16 mouse cellular contexts compared by ENCODE assay signal in the genomic region with DNA sequence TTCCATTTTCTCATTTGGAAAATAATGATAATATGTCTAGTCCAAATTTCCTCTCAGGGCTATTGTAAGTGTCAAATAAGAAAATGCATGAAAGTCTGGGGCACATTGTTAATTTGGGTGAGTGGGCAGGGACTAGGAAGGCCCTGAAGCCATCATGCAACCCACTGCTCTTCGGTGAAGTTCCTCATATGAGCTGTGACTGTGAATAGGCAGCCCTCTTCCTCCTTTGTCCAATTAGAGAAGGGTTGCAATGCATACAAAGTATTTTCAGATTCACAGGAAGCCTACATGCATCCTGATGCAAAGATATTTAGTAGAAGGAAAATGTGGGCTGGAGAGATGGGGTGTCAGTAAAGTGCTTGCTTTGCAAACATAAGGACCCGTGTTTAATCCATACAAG.
A peak's percentile ranks its signal among the peaks of the same experiment; 100 is the strongest.
DNase-seq lines count a peak whose midpoint lies in the region; ATAC-seq lines count a peak whose summit lies in the region.
"Had no signal": no experiment of that assay in that cellular context is flagged by ENCODE, and none has a peak within 500 bp of the region (broad histone marks: within the 10 kb centered on the region; RNA-seq: fewer than 3 reads in every experiment).

No protein-coding gene starts in this region.

- no peak for DNase-seq in frontal cortex, postnatal 14 days (ENCODE audit: low spot score in 2 of 2)
- DNase-seq in spleen, postnatal 4 days (ENCODE audit: low spot score in 2 of 2), result no peak
- DNase-seq in cerebellum, postnatal 14 days, result no peak
- DNase-seq: B cell, adult 2 months; cerebellum, adult 11-12 months; cerebellum, postnatal 10 days; cerebellum, postnatal 36 days; forebrain, postnatal 0 days had no signal

- peak; percentile 38; the same call in 1 of the 2 replicates for ATAC-seq in frontal cortex, adult (ENCODE audit: low TSS enrichment)
- ATAC-seq in hematopoietic stem cell, adult 5-6 weeks (replicated peaks in 1 of 2; ENCODE audit: insufficient read depth in 1 of 2, low FRiP score in 2 of 2, low TSS enrichment in 1 of 2, low read depth in 1 of 2, poor library complexity in 2 of 2, severe bottlenecking in 2 of 2), result peak; percentile 63 to 68
- ATAC-seq in megakaryocyte progenitor cell, adult 5-6 weeks (replicated peaks; ENCODE audit: poor library complexity), result peak; percentile 75
- ATAC-seq: activated CD4-positive, CD25-positive, alpha-beta regulatory T cell, adult 4 months; CD4-positive, CD25-positive, alpha-beta regulatory T cell, adult 4 months; forebrain, embryonic 13.5 days; forebrain, embryonic 15.5 days; forebrain, postnatal 0 days; Patski had no signal
